ENCODE assay signal across 17 mouse cellular contexts in the genomic region with DNA sequence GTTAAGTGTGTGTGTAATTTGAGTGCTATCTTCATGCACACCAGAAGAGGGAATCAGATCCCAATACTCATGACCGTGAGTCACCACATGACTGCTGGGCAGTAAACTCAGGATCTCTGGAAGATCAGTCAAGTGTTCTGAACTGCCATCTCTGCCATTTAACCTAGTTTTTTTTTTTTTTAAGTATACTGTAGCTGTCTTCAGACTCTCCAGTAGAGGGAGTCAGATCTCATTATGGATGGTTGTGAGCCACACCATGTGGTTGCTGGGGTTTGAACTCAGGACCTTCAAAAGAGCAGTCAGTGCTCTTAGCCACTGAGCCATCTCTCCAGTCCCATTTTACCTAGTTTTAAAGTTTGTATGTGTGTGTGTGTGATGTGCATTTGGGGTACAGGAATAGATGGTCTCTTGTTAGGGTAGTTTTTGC. TPM values are rescaled to one million over a fixed set of nuclear protein-coding genes. Genes with fewer than 3 reads are reported as not detected.
DNase-seq lines count a peak whose midpoint lies in the region; ATAC-seq and TF ChIP-seq lines count a peak whose summit lies in the region.
"Had no signal": no experiment of that assay in that cellular context is flagged by ENCODE, and none has a peak within 500 bp of the region (broad histone marks: within the 10 kb centered on the region; RNA-seq: fewer than 3 reads in every experiment).

No protein-coding gene starts in this region.

- no peak overlapping the region for H3K27ac ChIP-seq in liver, embryonic 14.5 days
- H3K27ac ChIP-seq in liver, embryonic 11.5 days (ENCODE audit: low read depth, low read length): no peak overlapping the region
- H3K27ac ChIP-seq in MEL (ENCODE audit: control insufficient read depth, low read depth, low read length): no peak overlapping the region
- H3K27ac ChIP-seq: heart, embryonic 15.5 days; intestine, embryonic 15.5 days; limb, embryonic 12.5 days; stomach, embryonic 15.5 days had no signal

- H3K36me3 ChIP-seq in liver, embryonic 14.5 days (replicated peaks; ENCODE audit: control insufficient read depth, insufficient read depth, low read depth): peaks cover 30% of the 10 kb centered on the region
- peaks cover 25% of the 10 kb centered on the region for H3K36me3 ChIP-seq in liver, embryonic 11.5 days (ENCODE audit: control insufficient read depth, insufficient read depth, low read length)
- H3K36me3 ChIP-seq in C2C12 (ENCODE audit: control insufficient read depth, insufficient read depth) (peaks cover 37% of the 10 kb centered on the region), MEL (ENCODE audit: control insufficient read depth in 1 of 2, insufficient read depth in 2 of 2, low read length in 2 of 2) (peaks cover 22 to 25% of the 10 kb centered on the region in 2 experiments)

- no peaks in the 10 kb centered on the region for H3K9me3 ChIP-seq in liver, embryonic 14.5 days (ENCODE audit: control insufficient read depth, low read length)
- no peaks in the 10 kb centered on the region for H3K9me3 ChIP-seq in liver, embryonic 11.5 days (ENCODE audit: control insufficient read depth, low read length)
- no peaks in the 10 kb centered on the region for H3K9me3 ChIP-seq in MEL (replicated peaks; ENCODE audit: insufficient read depth, low read length)
- H3K9me3 ChIP-seq: heart, embryonic 15.5 days; intestine, embryonic 15.5 days; limb, embryonic 12.5 days; stomach, embryonic 15.5 days had no signal

- peaks cover 33% of the 10 kb centered on the region for H3K79me3 ChIP-seq in C2C12 (ENCODE audit: low read depth)

- DNase-seq in liver, embryonic 14.5 days (ENCODE audit: low read depth in 3 of 3, low spot score in 3 of 3): no peak
- no peak for DNase-seq in liver, embryonic 11.5 days (ENCODE audit: low spot score)
- DNase-seq in MEL (ENCODE audit: low read depth, low spot score): peak; percentile 83
- DNase-seq in naive thymus-derived CD4-positive, alpha-beta T cell, adult 2 months (ENCODE audit: low read depth): peak; percentile 47
- DNase-seq in cerebellum, postnatal 4 days (ENCODE audit: low spot score in 2 of 2): no peak
- DNase-seq in spleen, postnatal 14 days (ENCODE audit: low spot score in 2 of 2): no peak
- DNase-seq: adrenal gland, adult 2 months; cerebellum, adult 9-11 months; kidney, postnatal 4 days; lung, postnatal 10 days; right cerebral cortex, postnatal 25 days had no signal

- TF ChIP-seq CTCF in liver, embryonic 14.5 days (IDR thresholded peaks at IDR 0.05; ENCODE audit: low read depth): peak; percentile 45
- TF ChIP-seq CTCF in C2C12 (IDR thresholded peaks at IDR 0.05; ENCODE audit: control insufficient read depth, insufficient read depth, insufficient read length) (no peak), MEL (IDR thresholded peaks at IDR 0.05 in 2 of 3, conservative IDR thresholded peaks at IDR 0.05 in 1 of 3; ENCODE audit: control insufficient read depth in 1 of 3, insufficient read depth in 1 of 3, low read depth in 2 of 3, low read length in 3 of 3, poor library complexity in 1 of 3, severe bottlenecking in 1 of 3) (peak in 2 of 3 experiments; percentile 37 to 67)

- H3K79me2 ChIP-seq in C2C12 (ENCODE audit: control insufficient read depth, insufficient read depth) (peaks cover 37% of the 10 kb centered on the region), MEL (ENCODE audit: control insufficient read depth, insufficient read depth, low read length, poor library complexity) (peaks cover 27% of the 10 kb centered on the region)

- H3K4me1 ChIP-seq in liver, embryonic 14.5 days (replicated peaks; ENCODE audit: control insufficient read depth in 2 of 2, insufficient read depth in 2 of 2, low read length in 1 of 2): peaks cover 0 to 10% of the 10 kb centered on the region in 2 experiments; a peak in 3 of 4 replicates
- peaks cover 8% of the 10 kb centered on the region for H3K4me1 ChIP-seq in liver, embryonic 11.5 days (replicated peaks; ENCODE audit: control insufficient read depth, insufficient read depth, low read length)
- H3K4me1 ChIP-seq in MEL (ENCODE audit: control insufficient read depth in 1 of 2, insufficient read depth in 2 of 2, low read length in 2 of 2): peaks cover 7 to 28% of the 10 kb centered on the region in 2 experiments; a peak in 3 of 4 replicates
- H3K4me1 ChIP-seq: stomach, embryonic 15.5 days had no signal

- no peak overlapping the region for H3K4me3 ChIP-seq in liver, embryonic 14.5 days (ENCODE audit: insufficient read depth in 1 of 2, low read depth in 2 of 2, low read length in 2 of 2)
- H3K4me3 ChIP-seq in liver, embryonic 11.5 days (ENCODE audit: low read depth, low read length): no peak overlapping the region
- H3K4me3 ChIP-seq in C2C12 (ENCODE audit: insufficient read depth, poor library complexity, severe bottlenecking): no peak overlapping the region
- H3K4me3 ChIP-seq in MEL (ENCODE audit: control insufficient read depth in 1 of 2, insufficient read depth in 1 of 2, low read depth in 2 of 2, low read length in 2 of 2): no peak overlapping the region
- H3K4me3 ChIP-seq: heart, embryonic 15.5 days; intestine, embryonic 15.5 days; limb, embryonic 12.5 days; stomach, embryonic 15.5 days had no signal

- ATAC-seq in liver, embryonic 14.5 days (ENCODE audit: insufficient read depth): no peak
- ATAC-seq in liver, embryonic 11.5 days (replicated peaks; ENCODE audit: low FRiP score): no peak
- ATAC-seq: intestine, embryonic 15.5 days had no signal

- TF ChIP-seq RAD21 in MEL (IDR thresholded peaks at IDR 0.05; ENCODE audit: low read depth, low read length): no peak

- H3ac ChIP-seq in C2C12 (ENCODE audit: control insufficient read depth, insufficient read length, low read depth): no peak overlapping the region

- no peak overlapping the region for H3K4me2 ChIP-seq in liver, embryonic 14.5 days (ENCODE audit: low read depth)
- no peak overlapping the region for H3K4me2 ChIP-seq in liver, embryonic 11.5 days
- H3K4me2 ChIP-seq: heart, embryonic 15.5 days; intestine, embryonic 15.5 days; limb, embryonic 12.5 days; midbrain, embryonic 11.5 days; stomach, embryonic 15.5 days had no signal

- TF ChIP-seq EP300 in liver, embryonic 14.5 days (IDR thresholded peaks at IDR 0.05; ENCODE audit: low read depth): no peak
- no peak for TF ChIP-seq EP300 in MEL (IDR thresholded peaks at IDR 0.05; ENCODE audit: low read depth in 1 of 2, low read length in 2 of 2)

- TF ChIP-seq POLR2A in MEL (IDR thresholded peaks at IDR 0.05; ENCODE audit: control insufficient read depth in 1 of 2, insufficient read depth in 1 of 2, low read depth in 1 of 2, low read length in 2 of 2, poor library complexity in 1 of 2): peak in 1 of 2 experiments; percentile 52; a peak in 2 of 4 replicates

- H3K27me3 ChIP-seq in liver, embryonic 14.5 days (ENCODE audit: control insufficient read depth, insufficient read depth, low read length): no peaks in the 10 kb centered on the region
- H3K27me3 ChIP-seq in liver, embryonic 11.5 days (replicated peaks; ENCODE audit: control insufficient read depth, insufficient read depth, low read length): no peaks in the 10 kb centered on the region
- no peaks in the 10 kb centered on the region for H3K27me3 ChIP-seq in C2C12 (ENCODE audit: control insufficient read depth, insufficient read depth, insufficient read length)
- H3K27me3 ChIP-seq in MEL (ENCODE audit: control insufficient read depth in 1 of 2, insufficient read depth in 2 of 2, low read length in 2 of 2): no peaks in the 10 kb centered on the region
- H3K27me3 ChIP-seq: heart, embryonic 15.5 days; intestine, embryonic 15.5 days; limb, embryonic 12.5 days; stomach, embryonic 15.5 days had no signal

- H3K9ac ChIP-seq in liver, embryonic 14.5 days (replicated peaks): no peak overlapping the region
- H3K9ac ChIP-seq in liver, embryonic 11.5 days (ENCODE audit: low read depth, low read length): no peak overlapping the region
- no peak overlapping the region for H3K9ac ChIP-seq in MEL (ENCODE audit: control insufficient read depth, low read depth, low read length, poor library complexity, severe bottlenecking)
- H3K9ac ChIP-seq: heart, embryonic 15.5 days; intestine, embryonic 15.5 days; limb, embryonic 12.5 days; stomach, embryonic 15.5 days had no signal

- 33% methylated on average over 1 of the region's 1 CpGs for WGBS in liver, embryonic 14.5 days (ENCODE audit: insufficient replicate concordance)
- 44% methylated on average over 1 of the region's 1 CpGs for whole genome bisulfite sequencing in liver, embryonic 11.5 days

TF ChIP-seq in C2C12, 6 proteins besides CTCF, POLR2A, EP300 and RAD21 (continues in another document):
- TF ChIP-seq USF1 (IDR thresholded peaks at IDR 0.05; ENCODE audit: low read depth) (peak; percentile 51), MYOG (IDR thresholded peaks at IDR 0.05; ENCODE audit: control insufficient read depth, extremely low read depth, insufficient read length) (no peak)

TF ChIP-seq in MEL, 35 proteins besides CTCF, POLR2A, EP300 and RAD21 (continues in another document):
- TF ChIP-seq MAZ (IDR thresholded peaks at IDR 0.05; ENCODE audit: low read depth, low read length) (no peak), NRF1 (IDR thresholded peaks at IDR 0.05; ENCODE audit: insufficient read depth, low read depth, low read length, poor library complexity, severe bottlenecking) (no peak)

RNA-seq across cellular contexts. Expression of a gene that starts 2.9 kb away (rescaled TPM):
- polyA plus RNA-seq in liver, embryonic 14.5 days (2012; rRNA removed): 5.7 and 7.0 TPM in 2 replicates
- polyA plus RNA-seq in liver, embryonic 14.5 days (2014; fragmentation: Nextera tagmentation; extraction: Ambion mirVana): 5.4 and 5.7 TPM in 2 replicates
- polyA plus RNA-seq in liver, embryonic 11.5 days (2014; fragmentation: Nextera tagmentation; extraction: Ambion mirVana): 5.6 and 6.0 TPM in 2 replicates
- 0.04 TPM for polyA plus RNA-seq in C2C12 (2012; fragmentation: generic; extraction: Trizol)
- 19.4 and 22.8 TPM in 2 replicates for total RNA-seq in MEL (2012; rRNA removed)
- polyA plus RNA-seq in MEL (2012; ENCODE audit: insufficient read depth in 1 of 2, insufficient read length in 2 of 2, low read depth in 1 of 2, low replicate concordance in 2 of 2, missing spikeins in 1 of 2): 10 to 100 TPM in 1 of 2 experiments, not detected in 1; 33.3 TPM

RNA-seq across cellular contexts. Expression of a gene that starts 23.0 kb away (rescaled TPM):
- polyA plus RNA-seq in liver, embryonic 14.5 days (2012; rRNA removed): 33.1 and 36.8 TPM in 2 replicates
- 39.0 and 39.4 TPM in 2 replicates for polyA plus RNA-seq in liver, embryonic 14.5 days (2014; fragmentation: Nextera tagmentation; extraction: Ambion mirVana)
- polyA plus RNA-seq in liver, embryonic 11.5 days (2014; fragmentation: Nextera tagmentation; extraction: Ambion mirVana): 74.5 and 82.1 TPM in 2 replicates
- polyA plus RNA-seq in C2C12 (2012; fragmentation: generic; extraction: Trizol) (90.7 TPM), MEL (2012; ENCODE audit: insufficient read depth in 1 of 2, insufficient read length in 2 of 2, low read depth in 1 of 2, low replicate concordance in 2 of 2, missing spikeins in 1 of 2) (10 to 100 TPM in 1 of 2 experiments, not detected in 1; 49.2 TPM)
- 65.2 and 66.4 TPM in 2 replicates for total RNA-seq in MEL (2012; rRNA removed)

RNA-seq across cellular contexts. Expression of a gene that starts 48.0 kb away (rescaled TPM):
- 4.1 and 6.2 TPM in 2 replicates for polyA plus RNA-seq in liver, embryonic 14.5 days (2012; rRNA removed)
- polyA plus RNA-seq in liver, embryonic 14.5 days (2014; fragmentation: Nextera tagmentation; extraction: Ambion mirVana): 6.2 TPM in 2 replicates
- polyA plus RNA-seq in liver, embryonic 11.5 days (2014; fragmentation: Nextera tagmentation; extraction: Ambion mirVana): 13.2 and 13.7 TPM in 2 replicates
- polyA plus RNA-seq in C2C12 (2012; fragmentation: generic; extraction: Trizol): 41.0 TPM
- total RNA-seq in MEL (2012; rRNA removed): 29.3 and 33.9 TPM in 2 replicates
- polyA plus RNA-seq in MEL (2012; ENCODE audit: insufficient read depth in 1 of 2, insufficient read length in 2 of 2, low read depth in 1 of 2, low replicate concordance in 2 of 2, missing spikeins in 1 of 2): 10 to 100 TPM; 23.1 to 32.7 TPM

Comparison
In these comparisons a context has a peak if more than half of its experiments do, and no peak if none do; other contexts are left out.
1. DNase-seq: peak in MEL (single experiment) and naive thymus-derived CD4-positive, alpha-beta T cell, adult 2 months (single experiment); none in liver, embryonic 14.5 days (0 of 3), liver, embryonic 11.5 days (single experiment), cerebellum, postnatal 4 days (0 of 2) and spleen, postnatal 14 days (0 of 2).